Mouse (Mus musculus) limb, embryonic 13.5 days (tissue): ENCODE data around the gene Ryr1. TPM values are rescaled to one million over a fixed set of nuclear protein-coding genes. Genes with fewer than 3 reads are reported as not detected.

Experiments used
- ATAC-seq: fragments of 200-750 bp; cut with Nextera tagmentation; 2 replicates; pipeline ENCODE4 v1.8.0; 2017; ENCODE audit warnings: low read depth, moderate number of reproducible peaks, moderate TSS enrichment; ENCODE audit not compliant: low FRiP score
- H3K27ac ChIP-seq: fragments of 300-500 bp; sonication (generic); 2 replicates; pipeline ENCODE4 v1.5.1; 2015; ENCODE audit warnings: inconsistent platforms, mild to moderate bottlenecking, moderate library complexity
- H3K27me3 ChIP-seq: fragments of 300-500 bp; sonication (generic); 2 replicates; pipeline ENCODE4 v1.6.1; 2015; ENCODE audit warnings: mild to moderate bottlenecking, inconsistent platforms
- H3K36me3 ChIP-seq: fragments of 300-500 bp; sonication (generic); 2 replicates; pipeline ENCODE4 v1.6.1; 2015; ENCODE audit warnings: inconsistent platforms, mild to moderate bottlenecking, moderate library complexity
- H3K4me1 ChIP-seq: fragments of 300-500 bp; sonication (generic); 2 replicates; pipeline ENCODE4 v1.6.1; 2015; ENCODE audit warnings: inconsistent platforms
- H3K4me2 ChIP-seq: fragments of 300-500 bp; sonication (generic); replicated peaks from 2 replicates; pipeline ENCODE4 v1.6.1; 2015; ENCODE audit warnings: inconsistent platforms, mild to moderate bottlenecking, moderate library complexity
- H3K4me3 ChIP-seq: fragments of 300-500 bp; sonication (generic); 2 replicates; pipeline ENCODE4 v1.5.1; 2015; ENCODE audit warnings: moderate library complexity, mild to moderate bottlenecking, inconsistent platforms
- H3K9ac ChIP-seq: fragments of 300-500 bp; sonication (generic); 2 replicates; pipeline ENCODE4 v1.6.1; 2015; ENCODE audit warnings: mild to moderate bottlenecking, inconsistent platforms
- H3K9me3 ChIP-seq: fragments of 300-500 bp; sonication (generic); 2 replicates; pipeline ENCODE4 v1.6.1; 2016; ENCODE audit warnings: inconsistent platforms
- WGBS: fragments of 180-500 bp; shearing (Covaris S2); methylation state at CpG from one replicate; pipeline ENCODE4 v1.1.7; 2015; 5-methylcytosine and 5-hydroxymethylcytosine counted together
- polyA plus RNA-seq: library from polyadenylated mRNA; unstranded; fragments of >200 nt; fragmentation: Nextera tagmentation; extraction: Ambion mirVana; gene quantifications from 2 replicates; pipeline ENCODE4 v1.2.1, GENCODE M21; 2015

Ryr1 gene
- polyA plus RNA-seq, 1 experiment from 2014 or later = 8.5 TPM

- H3K4me3 ChIP-seq = no peak overlapping the region
- no peaks in the 10 kb centered on the region for H3K36me3 ChIP-seq
- no peak for ATAC-seq
- no peak overlapping the region for H3K27ac ChIP-seq
- H3K9me3 ChIP-seq = 0 out of 2 replicates have a peak, but pooled peaks cover under 1% of the 10 kb centered on the region
- no peak overlapping the region for H3K9ac ChIP-seq
- no peak overlapping the region for H3K4me2 ChIP-seq
- 62% methylated on average over 19 of the region's 19 CpGs for WGBS
- no peaks in the 10 kb centered on the region for H3K27me3 ChIP-seq
- H3K4me1 ChIP-seq = peaks cover 17% of the 10 kb centered on the region
Observed at GRCm38 (mm10) chr7:29043016-29043673, 81.8 kb downstream of the Ryr1 start.

GRCm38 (mm10) chr7:29041194-29041593, 83.8 kb downstream of the Ryr1 start:
- 83% methylated on average over 5 of the region's 5 CpGs for WGBS
- H3K27ac ChIP-seq = no peak overlapping the region
- no peak overlapping the region for H3K9ac ChIP-seq
- no peak overlapping the region; the same call in 1 of the 2 replicates for H3K4me2 ChIP-seq
- H3K27me3 ChIP-seq = no peaks in the 10 kb centered on the region
- no peaks in the 10 kb centered on the region for H3K36me3 ChIP-seq
- no peak overlapping the region for H3K4me3 ChIP-seq
- peaks cover 14% of the 10 kb centered on the region for H3K4me1 ChIP-seq
- no peak for ATAC-seq
- no peaks in the 10 kb centered on the region for H3K9me3 ChIP-seq

GRCm38 (mm10) chr7:29039985-29040661, 84.9 kb downstream of the Ryr1 start:
- ATAC-seq = peak; percentile 67
- Histone ChIP-seq H3K27ac (peak overlapping the region; percentile 17; the same call in 1 of the 2 replicates), H3K4me1 (peaks cover 14% of the 10 kb centered on the region), H3K4me3 (peak overlapping the region; percentile 51), H3K9me3 (no peaks in the 10 kb centered on the region), H3K4me2 (peak overlapping the region; percentile 82), H3K9ac (peak overlapping the region; percentile 67), H3K36me3 (no peaks in the 10 kb centered on the region), H3K27me3 (no peaks in the 10 kb centered on the region)
- 1% methylated on average over 26 of the region's 26 CpGs for WGBS

GRCm38 (mm10) chr7:29039604-29039984, 85.4 kb downstream of the Ryr1 start:
- H3K36me3 ChIP-seq = no peaks in the 10 kb centered on the region
- peak overlapping the region; percentile 17; the same call in 1 of the 2 replicates for H3K27ac ChIP-seq
- peak overlapping the region; percentile 82 for H3K4me2 ChIP-seq
- WGBS = 1% methylated on average over 11 of the region's 11 CpGs
- no peaks in the 10 kb centered on the region for H3K9me3 ChIP-seq
- peak overlapping the region; percentile 51 for H3K4me3 ChIP-seq
- ATAC-seq = peak; percentile 63
- H3K4me1 ChIP-seq = peaks cover 14% of the 10 kb centered on the region
- H3K27me3 ChIP-seq = no peaks in the 10 kb centered on the region
- H3K9ac ChIP-seq = peak overlapping the region; percentile 67

- ATAC-seq = no peak
- Histone ChIP-seq H3K27ac (no peak overlapping the region), H3K9me3 (no peaks in the 10 kb centered on the region), H3K36me3 (no peaks in the 10 kb centered on the region), H3K27me3 (no peaks in the 10 kb centered on the region), H3K9ac (no peak overlapping the region), H3K4me1 (peaks cover 11% of the 10 kb centered on the region), H3K4me2 (no peak overlapping the region), H3K4me3 (no peak overlapping the region)
- WGBS = 86% methylated on average over 6 of the region's 6 CpGs
Observed at GRCm38 (mm10) chr7:29037261-29037660, 87.7 kb downstream of the Ryr1 start.

GRCm38 (mm10) chr7:29032685-29033084, 92.3 kb downstream of the Ryr1 start:
- ATAC-seq = no peak
- Histone ChIP-seq H3K27me3 (no peaks in the 10 kb centered on the region), H3K4me1 (no peaks in the 10 kb centered on the region), H3K4me2 (no peak overlapping the region), H3K9ac (no peak overlapping the region), H3K9me3 (no peaks in the 10 kb centered on the region), H3K4me3 (no peak overlapping the region), H3K36me3 (no peaks in the 10 kb centered on the region), H3K27ac (no peak overlapping the region)
- 89% methylated on average over 5 of the region's 5 CpGs for WGBS

GRCm38 (mm10) chr7:29031641-29032040, 93.3 kb downstream of the Ryr1 start:
- H3K9ac ChIP-seq = no peak overlapping the region
- no peaks in the 10 kb centered on the region for H3K4me1 ChIP-seq
- no peaks in the 10 kb centered on the region for H3K27me3 ChIP-seq
- H3K36me3 ChIP-seq = no peaks in the 10 kb centered on the region
- no peak overlapping the region for H3K4me3 ChIP-seq
- no peaks in the 10 kb centered on the region for H3K9me3 ChIP-seq
- H3K4me2 ChIP-seq = no peak overlapping the region
- 86% methylated on average over 10 of the region's 10 CpGs for WGBS
- H3K27ac ChIP-seq = no peak overlapping the region
- no peak for ATAC-seq

GRCm38 (mm10) chr7:29029690-29030656, 95.0 kb downstream of the Ryr1 start:
- no peak for ATAC-seq
- WGBS = 88% methylated on average over 14 of the region's 14 CpGs
- Histone ChIP-seq H3K9me3 (no peaks in the 10 kb centered on the region), H3K4me3 (no peak overlapping the region), H3K36me3 (no peaks in the 10 kb centered on the region), H3K4me2 (no peak overlapping the region), H3K4me1 (no peaks in the 10 kb centered on the region), H3K27me3 (no peaks in the 10 kb centered on the region), H3K27ac (no peak overlapping the region), H3K9ac (no peak overlapping the region)

GRCm38 (mm10) chr7:29028761-29029160, 96.2 kb downstream of the Ryr1 start:
- no peaks in the 10 kb centered on the region for H3K36me3 ChIP-seq
- no peak overlapping the region for H3K9ac ChIP-seq
- H3K4me3 ChIP-seq = no peak overlapping the region
- no peaks in the 10 kb centered on the region for H3K27me3 ChIP-seq
- H3K27ac ChIP-seq = no peak overlapping the region
- 79% methylated on average over 6 of the region's 6 CpGs for WGBS
- ATAC-seq = no peak
- no peak overlapping the region for H3K4me2 ChIP-seq
- no peaks in the 10 kb centered on the region for H3K9me3 ChIP-seq
- H3K4me1 ChIP-seq = no peaks in the 10 kb centered on the region

- WGBS = 75% methylated on average over 4 of the region's 4 CpGs
- Histone ChIP-seq H3K9me3 (no peaks in the 10 kb centered on the region), H3K4me1 (no peaks in the 10 kb centered on the region), H3K36me3 (no peaks in the 10 kb centered on the region), H3K4me2 (no peak overlapping the region), H3K9ac (no peak overlapping the region), H3K4me3 (no peak overlapping the region), H3K27me3 (no peaks in the 10 kb centered on the region), H3K27ac (no peak overlapping the region)
- no peak for ATAC-seq
Observed at GRCm38 (mm10) chr7:29026811-29027210, 98.2 kb downstream of the Ryr1 start.

- no peaks in the 10 kb centered on the region for H3K4me1 ChIP-seq
- H3K36me3 ChIP-seq = no peaks in the 10 kb centered on the region
- WGBS = 88% methylated on average over 5 of the region's 5 CpGs
- H3K27ac ChIP-seq = no peak overlapping the region
- no peak overlapping the region for H3K4me3 ChIP-seq
- no peak for ATAC-seq
- H3K9me3 ChIP-seq = no peaks in the 10 kb centered on the region
- H3K9ac ChIP-seq = no peak overlapping the region
- no peak overlapping the region for H3K4me2 ChIP-seq
- peaks cover 4% of the 10 kb centered on the region for H3K27me3 ChIP-seq
Observed at GRCm38 (mm10) chr7:29026195-29026594, 98.8 kb downstream of the Ryr1 start.

- Histone ChIP-seq H3K27ac (no peak overlapping the region), H3K4me2 (no peak overlapping the region), H3K9me3 (no peaks in the 10 kb centered on the region), H3K36me3 (no peaks in the 10 kb centered on the region), H3K9ac (no peak overlapping the region), H3K27me3 (peaks cover 10% of the 10 kb centered on the region), H3K4me3 (no peak overlapping the region), H3K4me1 (no peaks in the 10 kb centered on the region)
- no peak for ATAC-seq
- 69% methylated on average over 7 of the region's 7 CpGs for WGBS
Observed at GRCm38 (mm10) chr7:29025566-29025965, 99.4 kb downstream of the Ryr1 start.
